Mouse (Mus musculus): ENCODE results near the gene Pacrg. TPM values are rescaled to one million over a fixed set of nuclear protein-coding genes. Genes with fewer than 3 reads are reported as not detected.

The Pacrg gene
- polyA plus RNA-seq, 1 experiment from 2014 or later = 8.9 TPM

DNA sequence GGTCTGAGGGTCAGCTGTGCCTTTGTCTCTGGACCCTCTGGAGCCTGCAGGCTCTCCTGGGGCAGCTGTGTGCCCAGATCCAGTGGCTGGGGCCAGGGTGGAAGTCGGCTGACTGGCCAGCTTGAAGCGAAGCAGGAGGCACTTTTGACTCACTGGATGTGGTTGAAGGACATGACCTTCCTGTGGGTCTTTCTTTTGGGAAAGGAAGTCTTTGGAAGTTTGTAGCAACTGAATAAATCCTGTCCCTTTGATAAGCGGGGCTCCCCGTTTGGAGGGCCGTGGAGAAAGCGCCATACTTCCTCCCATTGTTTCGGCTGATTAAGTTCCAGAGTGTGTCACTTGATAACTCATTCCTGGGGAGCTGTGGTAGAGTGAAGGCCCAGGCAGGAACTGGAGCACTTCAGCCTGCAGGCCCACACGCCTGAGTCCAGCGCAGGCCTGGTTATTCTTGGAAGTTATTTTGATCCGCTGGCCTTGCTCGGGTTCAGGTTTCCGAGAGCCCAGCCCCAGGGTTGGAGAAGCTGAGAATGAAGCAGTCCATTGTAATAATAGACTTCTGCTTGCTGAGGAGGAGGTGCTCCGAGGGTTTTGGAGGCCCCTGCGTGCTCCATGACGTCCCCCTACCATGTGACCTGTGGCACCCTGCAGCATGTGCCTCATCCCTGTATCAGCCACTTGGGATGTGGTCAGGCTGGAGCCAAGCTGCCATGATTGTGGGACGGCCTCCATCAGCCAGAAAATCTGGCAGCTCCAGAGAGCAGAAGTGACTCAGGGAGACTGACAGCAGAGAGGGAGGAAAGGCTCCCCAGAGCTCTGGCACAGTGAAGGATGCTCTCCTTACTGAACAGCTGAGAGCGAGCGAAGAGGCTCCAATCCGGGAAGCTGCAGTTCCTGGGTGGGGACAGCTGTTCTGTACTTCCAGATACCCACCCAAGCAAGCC is 449.6 kb downstream of the Pacrg start:
- H3K4me3 ChIP-seq (replicated peaks) = no peak overlapping the region
- H3K27ac ChIP-seq = peak overlapping the region; percentile 41; the same call in 1 of the 2 replicates
- no peaks in the 10 kb centered on the region for H3K9me3 ChIP-seq
- H3K27me3 ChIP-seq = no peaks in the 10 kb centered on the region
- WGBS = 45% methylated on average over 19 of the region's 19 CpGs
- ATAC-seq = 0 out of 2 replicates have a peak, but pooled peaks have one; percentile 51
- H3K4me1 ChIP-seq (replicated peaks) = peaks cover 21% of the 10 kb centered on the region
- no peaks in the 10 kb centered on the region for H3K36me3 ChIP-seq
- H3K4me2 ChIP-seq (replicated peaks) = no peak overlapping the region
- no peak overlapping the region for H3K9ac ChIP-seq (replicated peaks)

GRCm38 (mm10) chr17:10389740-10390139 is 450.4 kb downstream of the Pacrg start:
- ATAC-seq = no peak
- no peak overlapping the region for H3K9ac ChIP-seq (replicated peaks)
- H3K9me3 ChIP-seq = no peaks in the 10 kb centered on the region
- WGBS = 86% methylated on average over 9 of the region's 9 CpGs
- no peaks in the 10 kb centered on the region for H3K27me3 ChIP-seq
- H3K36me3 ChIP-seq = no peaks in the 10 kb centered on the region
- no peak overlapping the region for H3K27ac ChIP-seq
- no peak overlapping the region for H3K4me2 ChIP-seq (replicated peaks)
- no peak overlapping the region for H3K4me3 ChIP-seq (replicated peaks)
- H3K4me1 ChIP-seq (replicated peaks) = peaks cover 14% of the 10 kb centered on the region

DNA sequence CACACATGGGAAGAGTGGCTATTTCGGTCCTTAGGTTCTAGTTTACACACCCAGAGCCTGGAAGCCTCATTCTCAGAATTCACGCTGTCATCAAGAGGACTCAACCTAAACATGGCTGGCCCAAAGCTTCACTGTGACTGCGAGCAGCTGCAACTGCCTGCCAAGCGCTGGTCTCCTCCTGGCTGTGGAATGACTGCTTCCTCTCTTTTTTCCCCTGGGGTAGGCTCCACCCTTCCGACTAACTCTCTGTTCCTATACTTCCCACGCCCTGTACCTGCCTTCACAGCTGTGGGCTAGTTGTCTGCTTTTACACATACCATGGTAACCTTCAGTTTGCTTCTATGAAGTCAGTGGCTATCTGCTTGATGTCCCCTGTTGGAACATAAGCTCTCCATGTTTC is 453.6 kb downstream of the Pacrg start:
- H3K27ac ChIP-seq = no peak overlapping the region
- H3K4me3 ChIP-seq (replicated peaks) = no peak overlapping the region
- no peak overlapping the region for H3K4me2 ChIP-seq (replicated peaks)
- H3K36me3 ChIP-seq = no peaks in the 10 kb centered on the region
- no peaks in the 10 kb centered on the region for H3K9me3 ChIP-seq
- H3K4me1 ChIP-seq (replicated peaks) = peaks cover 9% of the 10 kb centered on the region
- no peak for ATAC-seq
- no peaks in the 10 kb centered on the region for H3K27me3 ChIP-seq
- WGBS = 79% methylated on average over 6 of the region's 6 CpGs
- no peak overlapping the region for H3K9ac ChIP-seq (replicated peaks)

DNA sequence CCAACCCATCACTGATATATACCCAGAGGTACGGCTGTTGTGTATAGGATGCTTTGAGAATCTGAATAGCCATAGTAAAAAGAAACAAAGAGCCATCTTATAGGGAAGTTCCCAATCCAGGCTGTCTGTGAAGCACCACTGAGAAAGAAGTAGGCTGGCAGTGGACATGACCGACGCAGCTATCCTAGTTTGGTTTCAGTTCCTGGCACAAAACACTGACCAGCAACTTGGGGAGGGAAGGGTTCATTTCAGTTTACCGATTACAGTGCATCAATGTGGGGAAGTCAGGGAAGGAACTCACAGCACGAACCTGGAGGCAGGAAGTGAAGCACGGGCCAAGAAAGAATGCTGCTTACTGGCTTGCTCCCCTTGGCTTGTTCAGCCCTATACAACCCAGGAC is 456.7 kb downstream of the Pacrg start:
- H3K4me2 ChIP-seq (replicated peaks) = no peak overlapping the region
- no peak overlapping the region for H3K4me3 ChIP-seq (replicated peaks)
- 94% methylated on average over 6 of the region's 6 CpGs for WGBS
- no peak for ATAC-seq
- no peaks in the 10 kb centered on the region for H3K27me3 ChIP-seq
- H3K27ac ChIP-seq = no peak overlapping the region
- H3K9ac ChIP-seq (replicated peaks) = no peak overlapping the region
- no peaks in the 10 kb centered on the region for H3K36me3 ChIP-seq
- no peaks in the 10 kb centered on the region for H3K9me3 ChIP-seq
- H3K4me1 ChIP-seq (replicated peaks) = 0 out of 2 replicates have a peak, but pooled peaks cover 5% of the 10 kb centered on the region

GRCm38 (mm10) chr17:10378467-10379175 is 461.5 kb downstream of the Pacrg start:
- Histone ChIP-seq H3K27me3 (no peaks in the 10 kb centered on the region), H3K4me3 (replicated peaks) (no peak overlapping the region)

GRCm38 (mm10) chr17:10377606-10378005 is 462.5 kb downstream of the Pacrg start:
- no peaks in the 10 kb centered on the region for H3K9me3 ChIP-seq
- no peaks in the 10 kb centered on the region for H3K36me3 ChIP-seq
- no peak for ATAC-seq
- no peak overlapping the region for H3K4me3 ChIP-seq (replicated peaks)
- no peak overlapping the region for H3K9ac ChIP-seq (replicated peaks)
- peaks cover 17% of the 10 kb centered on the region for H3K4me1 ChIP-seq (replicated peaks)
- 96% methylated on average over 2 of the region's 2 CpGs for WGBS
- H3K4me2 ChIP-seq (replicated peaks) = no peak overlapping the region
- H3K27ac ChIP-seq = no peak overlapping the region
- H3K27me3 ChIP-seq = no peaks in the 10 kb centered on the region

More at GRCm38 (mm10) chr17:10378467-10379175, 461.5 kb downstream of the Pacrg start:
- H3K4me2 ChIP-seq (replicated peaks) = no peak overlapping the region
- 84% methylated on average over 10 of the region's 10 CpGs for WGBS
- H3K4me1 ChIP-seq (replicated peaks) = peaks cover 15% of the 10 kb centered on the region
- no peak overlapping the region for H3K9ac ChIP-seq (replicated peaks)
- no peaks in the 10 kb centered on the region for H3K9me3 ChIP-seq
- no peaks in the 10 kb centered on the region for H3K36me3 ChIP-seq
- H3K27ac ChIP-seq = no peak overlapping the region
- no peak for ATAC-seq

GRCm38 (mm10) chr17:10374316-10374715 is 465.8 kb downstream of the Pacrg start:
- WGBS = 12% methylated on average over 7 of the region's 7 CpGs
- Histone ChIP-seq H3K4me2 (replicated peaks) (no peak overlapping the region), H3K9me3 (no peaks in the 10 kb centered on the region), H3K27ac (no peak overlapping the region), H3K4me3 (replicated peaks) (no peak overlapping the region), H3K27me3 (no peaks in the 10 kb centered on the region; the same call in 1 of the 2 replicates), H3K36me3 (no peaks in the 10 kb centered on the region), H3K9ac (replicated peaks) (no peak overlapping the region), H3K4me1 (replicated peaks) (peaks cover 20% of the 10 kb centered on the region)
- no peak for ATAC-seq

GRCm38 (mm10) chr17:10373727-10374126 is 466.4 kb downstream of the Pacrg start:
- H3K9me3 ChIP-seq = no peaks in the 10 kb centered on the region
- WGBS = 73% methylated on average over 3 of the region's 3 CpGs
- peak; percentile 56; the same call in 1 of the 2 replicates for ATAC-seq
- H3K9ac ChIP-seq (replicated peaks) = no peak overlapping the region
- peaks cover 15% of the 10 kb centered on the region for H3K4me1 ChIP-seq (replicated peaks)
- no peaks in the 10 kb centered on the region; the same call in 1 of the 2 replicates for H3K27me3 ChIP-seq
- H3K4me3 ChIP-seq (replicated peaks) = no peak overlapping the region
- H3K27ac ChIP-seq = no peak overlapping the region
- H3K36me3 ChIP-seq = no peaks in the 10 kb centered on the region
- H3K4me2 ChIP-seq (replicated peaks) = no peak overlapping the region

- no peak overlapping the region for H3K4me3 ChIP-seq (replicated peaks)
- no peak overlapping the region for H3K9ac ChIP-seq (replicated peaks)
- no peaks in the 10 kb centered on the region for H3K36me3 ChIP-seq
- H3K27me3 ChIP-seq = no peaks in the 10 kb centered on the region; the same call in 1 of the 2 replicates
- peaks cover 15% of the 10 kb centered on the region for H3K4me1 ChIP-seq (replicated peaks)
- H3K27ac ChIP-seq = no peak overlapping the region
- H3K4me2 ChIP-seq (replicated peaks) = no peak overlapping the region
- 75% methylated on average over 18 of the region's 18 CpGs for WGBS
- no peaks in the 10 kb centered on the region for H3K9me3 ChIP-seq
- ATAC-seq = no peak
These were observed 467.9 kb downstream of the Pacrg start for GRCm38 (mm10) chr17:10372001-10372785.

DNA sequence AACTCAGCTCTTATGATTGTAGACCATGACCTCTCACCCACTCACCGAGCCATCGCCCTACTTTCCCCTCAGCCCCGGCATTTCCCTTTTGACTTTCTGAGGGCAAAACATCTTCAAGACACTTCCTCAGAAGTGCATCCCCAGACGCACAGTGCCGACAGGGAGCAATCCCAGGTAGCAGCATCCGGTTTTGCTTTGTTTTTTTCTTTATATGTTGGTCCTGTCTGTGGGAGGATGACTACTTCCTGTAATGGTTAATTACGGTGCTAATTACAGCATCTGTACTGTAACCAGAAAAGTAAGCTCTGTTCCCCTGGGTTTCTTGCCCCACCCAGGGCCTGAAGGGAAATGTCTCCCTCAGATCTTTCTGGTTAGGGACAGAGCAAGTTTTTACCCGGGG is 468.6 kb downstream of the Pacrg start:
- Histone ChIP-seq H3K9ac (replicated peaks) (no peak overlapping the region), H3K36me3 (no peaks in the 10 kb centered on the region), H3K27ac (no peak overlapping the region), H3K4me2 (replicated peaks) (no peak overlapping the region), H3K9me3 (no peaks in the 10 kb centered on the region), H3K4me1 (replicated peaks) (peaks cover 15% of the 10 kb centered on the region), H3K27me3 (no peaks in the 10 kb centered on the region; the same call in 1 of the 2 replicates), H3K4me3 (replicated peaks) (no peak overlapping the region)
- WGBS = 81% methylated on average over 8 of the region's 8 CpGs
- no peak for ATAC-seq

- WGBS = 75% methylated on average over 8 of the region's 8 CpGs
- no peaks in the 10 kb centered on the region; the same call in 1 of the 2 replicates for H3K27me3 ChIP-seq
- no peak overlapping the region for H3K4me3 ChIP-seq (replicated peaks)
- H3K27ac ChIP-seq = no peak overlapping the region; the same call in 1 of the 2 replicates
- H3K9me3 ChIP-seq = no peaks in the 10 kb centered on the region
- peaks cover 15% of the 10 kb centered on the region for H3K4me1 ChIP-seq (replicated peaks)
- no peak for ATAC-seq
- H3K4me2 ChIP-seq (replicated peaks) = no peak overlapping the region
- 0 out of 2 replicates have a peak overlapping the region, but pooled peaks have one; percentile 28 for H3K9ac ChIP-seq (replicated peaks)
- no peaks in the 10 kb centered on the region for H3K36me3 ChIP-seq
These were observed 469.4 kb downstream of the Pacrg start for GRCm38 (mm10) chr17:10370660-10371130.
